Mouse (Mus musculus) frontal cortex, postnatal 25 days (tissue): ENCODE results near the gene Dnajc5.

Source experiments
- DNase-seq, 2 experiments: peaks; one replicate each; pipeline ENCODE4 v3.0.0; 2022; ENCODE audit warnings: low spot score in 2 of 2

Dnajc5 gene

GRCm38 (mm10) chr2:181511231-181511630 lies 9.1 kb upstream of the Dnajc5 start:
- DNase-seq = no peak

- no peak for DNase-seq
Observed at GRCm38 (mm10) chr2:181519201-181519600, 1.1 kb upstream of the Dnajc5 start.

- DNase-seq = no peak
Observed at GRCm38 (mm10) chr2:181520936-181521227, 597 bp downstream of the Dnajc5 start.

DNA sequence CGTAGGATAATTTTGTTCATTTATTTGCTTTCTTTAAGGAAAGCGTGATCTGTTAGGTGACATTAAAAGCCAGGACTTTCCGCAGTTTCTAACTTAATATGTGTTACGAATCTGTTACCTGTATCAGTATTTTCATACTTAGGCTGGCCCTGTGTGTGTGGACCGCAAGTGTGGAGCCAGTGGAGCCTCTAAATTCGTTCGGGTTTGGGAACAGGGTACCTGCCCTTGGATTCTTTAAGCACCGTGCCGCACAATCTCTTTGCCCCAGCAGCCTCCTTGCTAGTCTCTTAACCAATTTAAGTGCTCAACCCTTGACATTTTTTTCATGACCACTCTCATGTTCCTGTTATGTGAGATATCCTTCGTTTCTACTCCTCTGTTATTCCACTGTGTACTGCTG lies 1.2 kb downstream of the Dnajc5 start:
- no peak for DNase-seq

DNA sequence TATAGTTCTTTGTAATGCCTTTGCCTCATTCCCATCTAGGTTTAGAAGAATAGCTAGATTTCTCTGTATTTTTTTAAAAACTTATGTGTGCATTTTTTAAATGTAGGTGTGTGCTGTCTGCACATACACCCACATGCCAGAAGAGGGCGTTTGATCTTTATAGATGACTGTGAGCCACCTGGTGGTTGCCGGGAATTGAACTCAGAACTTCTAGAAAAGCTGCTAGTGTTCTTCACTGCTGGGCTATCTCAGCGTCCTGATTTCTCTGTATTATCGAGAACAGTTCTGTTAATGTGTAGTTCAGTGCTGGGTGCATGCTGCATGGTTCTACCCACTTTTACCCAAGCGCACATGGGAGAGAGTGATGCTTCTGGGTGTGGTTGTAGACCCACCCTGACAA lies 2.5 kb downstream of the Dnajc5 start:
- DNase-seq = no peak

- no peak for DNase-seq
Observed at GRCm38 (mm10) chr2:181525526-181525925, 5.2 kb downstream of the Dnajc5 start.

DNA sequence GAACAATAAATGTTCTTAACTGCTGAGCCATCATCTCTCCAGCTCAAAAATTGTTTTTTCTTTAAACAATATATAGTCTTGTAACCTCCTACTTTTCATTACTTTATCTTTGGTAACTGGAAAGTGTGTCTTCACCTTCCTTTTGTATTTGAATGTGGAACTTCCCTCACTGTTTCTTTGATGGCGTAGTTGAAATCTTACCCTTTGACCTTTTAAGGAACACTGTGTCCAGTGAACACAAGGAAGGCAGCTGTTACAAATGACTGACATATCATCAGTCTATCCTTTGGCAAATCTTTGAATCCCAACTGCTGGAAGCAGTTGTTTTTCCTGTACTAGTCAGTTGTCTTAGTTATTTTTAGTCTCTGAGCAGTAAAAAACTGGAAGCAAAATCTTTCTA lies 8.8 kb downstream of the Dnajc5 start:
- no peak for DNase-seq

DNA sequence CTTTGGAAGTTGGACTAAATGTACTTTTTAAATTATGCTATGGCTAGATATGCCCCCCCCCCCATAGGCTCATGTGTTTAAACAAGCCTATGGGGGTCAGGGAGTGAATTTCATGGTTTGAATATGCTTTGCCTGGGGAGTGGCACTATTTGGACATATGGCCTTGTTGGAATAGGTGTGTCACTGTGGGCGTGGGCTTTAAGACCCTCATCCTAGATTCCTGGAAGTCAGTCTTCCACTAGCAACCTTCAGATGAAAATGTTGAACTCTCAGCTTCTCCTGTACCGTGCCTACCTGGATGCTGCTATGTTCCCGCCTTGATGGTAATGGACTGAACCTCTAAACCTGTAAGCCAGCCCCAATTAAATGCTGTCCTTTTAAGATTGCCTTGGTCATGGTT lies 12.3 kb downstream of the Dnajc5 start:
- DNase-seq = no peak

DNA sequence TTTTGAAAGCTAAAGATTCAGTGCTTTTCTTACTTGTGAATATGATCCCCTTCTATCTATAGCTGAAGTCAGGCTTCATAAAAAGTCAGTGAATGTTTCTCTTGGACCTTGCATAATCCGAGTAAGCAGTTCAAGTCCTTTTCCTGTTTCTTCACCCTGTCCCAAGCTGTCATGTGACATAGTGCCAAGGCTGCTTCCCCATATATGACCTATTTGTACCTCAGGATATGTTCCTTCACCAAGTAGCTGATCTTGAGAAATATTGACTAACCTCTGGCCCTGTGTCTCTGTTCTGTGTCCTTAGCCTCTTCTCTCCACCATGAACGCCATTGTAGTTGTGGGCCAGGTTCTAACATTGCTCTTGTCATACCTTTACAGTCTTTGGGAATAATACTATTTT lies 16.1 kb downstream of the Dnajc5 start:
- no peak for DNase-seq

GRCm38 (mm10) chr2:181537444-181538047 lies 17.3 kb downstream of the Dnajc5 start:
- peak; percentile 36 to 40 for DNase-seq

GRCm38 (mm10) chr2:181541761-181542380 lies 21.6 kb downstream of the Dnajc5 start:
- no peak for DNase-seq

- no peak for DNase-seq
Observed at GRCm38 (mm10) chr2:181546142-181546541, 25.9 kb downstream of the Dnajc5 start.

DNA sequence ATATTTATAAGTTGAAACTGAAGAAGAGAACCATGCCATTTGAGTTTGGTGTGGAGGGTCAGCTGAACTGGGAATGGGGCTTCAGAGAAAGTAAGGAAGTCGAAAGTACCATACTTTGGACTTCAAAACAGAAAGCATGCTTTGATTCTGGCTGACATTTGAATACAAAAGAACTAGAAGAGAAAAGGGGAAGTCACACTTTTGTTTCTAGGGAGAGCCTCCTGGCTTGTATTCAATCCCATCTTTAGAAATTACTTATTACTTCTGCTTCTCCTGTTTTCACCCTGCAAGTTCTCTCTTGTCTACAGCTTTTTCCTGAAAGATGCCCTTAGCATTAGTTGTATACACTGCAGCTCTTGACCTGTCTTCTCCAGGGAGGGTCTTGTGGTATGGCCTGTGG lies 27.9 kb downstream of the Dnajc5 start:
- no peak for DNase-seq

DNA sequence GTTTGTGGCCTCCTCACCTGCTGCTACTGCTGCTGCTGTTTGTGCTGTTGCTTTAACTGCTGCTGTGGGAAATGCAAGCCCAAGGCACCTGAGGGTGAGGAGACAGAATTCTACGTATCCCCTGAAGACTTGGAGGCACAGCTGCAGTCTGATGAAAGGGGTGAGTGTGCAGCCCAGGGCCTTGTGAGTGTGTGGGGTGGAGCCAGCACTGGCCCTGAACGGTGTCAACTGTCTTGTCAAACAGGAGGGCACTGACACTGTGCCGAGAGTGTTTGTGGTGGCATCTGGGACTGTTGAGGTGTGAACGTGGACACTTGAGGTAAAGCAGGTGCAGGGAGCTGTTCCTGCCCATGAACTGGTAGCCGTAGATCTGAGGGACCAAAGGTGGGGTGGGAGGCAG lies 28.4 kb downstream of the Dnajc5 start:
- DNase-seq = no peak

GRCm38 (mm10) chr2:181550233-181550632 lies 29.9 kb downstream of the Dnajc5 start:
- no peak for DNase-seq

GRCm38 (mm10) chr2:181553772-181554171 lies 33.5 kb downstream of the Dnajc5 start:
- no peak for DNase-seq

- DNase-seq = no peak
Observed at GRCm38 (mm10) chr2:181567338-181567737, 47.1 kb downstream of the Dnajc5 start.

GRCm38 (mm10) chr2:181568272-181569008 lies 48.2 kb downstream of the Dnajc5 start:
- no peak for DNase-seq

- DNase-seq = no peak
Observed at GRCm38 (mm10) chr2:181569856-181570255, 49.6 kb downstream of the Dnajc5 start.

DNA sequence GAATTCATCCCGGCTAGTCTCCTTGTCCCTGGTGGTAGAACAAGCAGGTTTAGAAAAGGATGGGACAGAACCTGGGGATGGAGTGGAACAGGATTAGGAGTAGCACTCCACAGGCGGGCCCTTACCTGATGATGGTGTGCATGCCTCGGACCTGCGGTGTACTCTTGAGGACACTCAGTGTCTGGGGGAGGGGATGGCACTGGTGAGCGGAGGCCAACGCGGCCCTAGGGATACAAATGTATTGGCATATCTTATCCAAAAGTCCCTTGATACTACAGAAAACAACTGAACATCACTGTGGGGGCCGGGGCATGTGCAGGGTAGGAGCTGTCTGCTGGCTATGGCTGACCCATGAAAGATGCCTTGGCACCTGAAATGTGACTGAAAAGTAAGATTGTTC lies 50.1 kb downstream of the Dnajc5 start:
- no peak for DNase-seq

- DNase-seq = no peak
Observed at GRCm38 (mm10) chr2:181570921-181571595, 50.8 kb downstream of the Dnajc5 start.

- DNase-seq = no peak
Observed at GRCm38 (mm10) chr2:181571941-181572670, 51.8 kb downstream of the Dnajc5 start.
